Mouse (Mus musculus) layer of hippocampus, adult 2 months (tissue): ENCODE results near the gene Pate4. TPM values are rescaled to one million over a fixed set of nuclear protein-coding genes. Genes with fewer than 3 reads are reported as not detected.
"Not testable (repeated sequence)": the region's sequence is repeated elsewhere in the genome, so short reads cannot be mapped to it uniquely, and the experiment has no call there.

Experiments
- DNase-seq, 2 experiments: peaks; one replicate each; pipeline ENCODE4 v3.0.0; 2022; ENCODE audit warnings: low spot score in 2 of 2
- H3K27ac ChIP-seq: fragments of 200-600 bp; 2 replicates; pipeline ENCODE4 v1.8.1; 2022
- H3K4me3 ChIP-seq: fragments of 200-600 bp; 2 replicates; pipeline ENCODE4 v1.8.1; 2022; ENCODE audit warnings: mild to moderate bottlenecking
- CTCF ChIP-seq: fragments of 200-600 bp; conservative IDR thresholded peaks from 2 replicates; pipeline ENCODE4 v1.8.1; 2022; ENCODE audit warnings: antibody characterized with exemption, mild to moderate bottlenecking, moderate library complexity
- long read RNA-seq, 2 experiments: library from polyadenylated mRNA; stranded (forward); transcript quantifications; one replicate each; pipeline ENCODE4 v2.0.0; 2021; ENCODE audit warnings: borderline mapping rate in 2 of 2
- total RNA-seq, 2 experiments: library from RNA; stranded (reverse); gene quantifications; 2 replicates each; pipeline ENCODE4 v1.2.3; 2021

Gene Pate4
- not detected for total RNA-seq
- long read RNA-seq, experiment 1, result 0 reads
- long read RNA-seq, experiment 2, result 0 reads

DNA sequence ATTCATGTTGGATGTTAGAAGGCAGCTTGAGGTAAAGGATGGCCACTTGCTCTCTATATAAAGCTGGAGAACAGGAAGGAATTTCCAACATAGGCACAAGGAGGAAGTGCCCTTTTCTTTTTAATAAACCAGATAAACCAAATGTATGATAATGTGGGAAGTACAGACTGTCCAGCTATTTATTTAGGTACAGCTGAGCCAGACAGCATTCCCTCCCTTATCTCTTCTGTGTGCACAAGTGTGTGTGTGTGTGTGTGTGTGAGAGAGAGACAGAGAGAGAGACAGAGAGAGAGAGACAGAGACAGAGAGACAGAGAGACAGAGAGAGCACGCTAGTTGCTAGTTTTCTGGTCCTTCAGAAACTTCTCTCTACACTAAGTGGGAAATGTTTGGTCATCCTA, at the start of gene Pate4:
Pate4 (minus strand) TSS at position 101 of the 400 bp plus-strand sequence.
- no peak for DNase-seq
- H3K27ac ChIP-seq, result no peak within 1 kb of the TSS
- TF ChIP-seq CTCF, result no peak
- H3K4me3 ChIP-seq, result no peak within 1 kb of the TSS

- Histone ChIP-seq H3K27ac (no peak within 1 kb of the TSS), H3K4me3 (no peak within 1 kb of the TSS)
- DNase-seq, result no peak
- no peak for TF ChIP-seq CTCF
Observed at GRCm38 (mm10) chr9:35648102-35648501, 36.4 kb upstream of the Pate4 start, which contains the start of gene Pate3. Gene Pate3, minus strand, starts transcription at chr9:35648202.

DNA sequence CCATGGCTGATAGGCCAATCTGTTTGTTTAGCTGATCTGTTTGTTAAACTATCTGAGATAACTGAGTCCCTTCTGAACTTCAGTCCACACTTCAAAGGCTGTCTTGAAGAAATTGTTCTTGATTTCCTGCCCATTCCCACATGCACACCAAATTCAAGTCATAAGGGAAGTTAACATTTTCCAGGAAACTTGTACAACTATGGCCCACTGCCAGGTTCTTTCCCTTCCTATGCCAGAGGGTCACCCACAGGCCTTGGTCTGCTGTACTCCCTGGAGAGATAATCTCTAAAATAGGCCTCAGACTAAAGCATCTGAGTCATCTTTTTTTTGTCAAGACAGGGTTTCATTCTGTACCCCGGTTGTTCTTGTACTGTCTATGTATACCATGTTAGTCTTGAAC, 21.2 kb upstream of the Pate4 start:
- DNase-seq, result no peak
- H3K4me3 ChIP-seq, result no peak overlapping the region
- no peak overlapping the region for H3K27ac ChIP-seq
- TF ChIP-seq CTCF, result no peak

- H3K27ac ChIP-seq, H3K4me3 ChIP-seq, DNase-seq: not testable (repeated sequence)
Observed at GRCm38 (mm10) chr9:35616784-35617183, 5.0 kb upstream of the Pate4 start.

DNA sequence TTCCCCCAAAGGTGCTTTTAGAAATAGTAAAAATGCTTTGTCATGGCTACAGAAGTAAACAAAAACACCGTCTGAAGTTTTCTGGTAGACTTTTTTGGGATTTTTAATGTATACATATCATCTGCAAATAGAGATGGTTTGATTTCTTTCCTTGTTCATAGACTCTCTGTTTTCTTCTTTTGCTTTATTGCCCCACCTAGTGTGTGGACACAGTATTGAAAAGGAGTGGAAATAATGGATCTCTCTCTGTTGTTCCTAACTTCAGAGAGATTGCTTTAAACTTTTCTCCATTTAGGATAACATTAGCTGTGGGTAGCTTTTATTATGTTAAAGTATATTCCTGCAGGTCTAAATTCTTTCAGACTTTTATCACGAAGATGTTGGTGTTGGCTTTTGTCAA, 2.3 kb upstream of the Pate4 start:
- peak; percentile 71 for TF ChIP-seq CTCF
- H3K4me3 ChIP-seq, result no peak overlapping the region
- no peak overlapping the region for H3K27ac ChIP-seq
- DNase-seq, result no peak

DNA sequence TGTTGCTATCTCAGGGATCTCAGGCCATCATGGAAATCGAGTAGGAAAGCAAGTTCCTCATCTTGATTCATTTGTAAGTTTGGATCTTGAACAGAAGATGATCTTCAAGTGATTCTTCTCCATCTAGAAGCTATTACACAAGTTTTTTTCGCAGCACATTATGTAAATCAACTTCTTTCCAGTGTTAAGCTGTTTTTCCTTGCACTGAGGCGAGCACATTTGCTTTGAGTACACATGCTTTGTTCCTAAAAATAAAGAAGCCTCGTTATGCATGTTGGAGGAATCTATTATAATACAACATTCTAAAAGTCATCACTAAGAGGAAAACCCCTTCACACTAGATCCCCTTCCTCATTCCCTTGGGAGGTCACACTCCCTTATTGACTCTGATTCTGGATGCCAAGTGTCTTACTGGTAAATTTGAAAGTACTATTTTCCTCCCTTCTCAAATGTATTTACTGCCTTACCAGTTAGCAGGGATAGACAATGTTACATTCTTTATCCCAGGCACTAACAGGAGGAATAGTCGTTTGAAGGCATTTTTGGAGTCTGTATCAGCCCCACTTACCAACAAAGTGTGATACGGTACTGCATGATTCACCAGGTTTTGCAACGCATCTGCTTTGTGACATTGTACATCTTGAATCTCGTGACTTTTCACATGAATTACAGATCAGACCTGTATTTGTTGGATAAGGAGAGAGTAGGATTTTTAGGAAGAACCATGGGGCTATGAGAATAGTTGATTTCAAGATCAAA, 3.9 kb downstream of the Pate4 start:
- DNase-seq, result peak in 1 of 2 experiments; percentile 10
- Histone ChIP-seq H3K4me3 (no peak overlapping the region), H3K27ac (no peak overlapping the region)
- TF ChIP-seq CTCF, result no peak

GRCm38 (mm10) chr9:35592903-35593302, 18.8 kb downstream of the Pate4 start:
- H3K27ac ChIP-seq, result no peak overlapping the region
- peak; percentile 26 to 32 for DNase-seq
- TF ChIP-seq CTCF, result peak; percentile 86

DNA sequence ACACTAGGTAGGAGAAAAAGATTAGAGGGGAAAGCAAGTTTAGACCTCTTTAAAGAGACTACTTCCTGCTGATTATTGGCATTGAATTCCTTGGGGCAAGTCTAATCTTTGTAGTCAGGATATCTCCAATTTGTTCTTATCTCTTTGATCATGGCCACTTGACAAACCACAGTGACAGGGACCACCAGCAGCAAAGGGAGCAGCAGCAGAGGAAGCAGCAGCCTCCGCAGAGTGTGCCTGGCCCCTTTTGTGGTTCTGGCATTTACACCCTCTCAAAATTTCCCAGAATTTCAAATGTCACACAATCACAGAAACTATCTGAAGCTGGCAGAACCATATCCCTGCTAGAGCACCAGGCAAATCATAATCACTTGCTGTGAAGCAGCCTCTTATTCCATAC, 24.1 kb downstream of the Pate4 start:
- H3K4me3 ChIP-seq, result no peak overlapping the region
- H3K27ac ChIP-seq, result no peak overlapping the region
- no peak for TF ChIP-seq CTCF
- no peak for DNase-seq

More at GRCm38 (mm10) chr9:35592903-35593302, 18.8 kb downstream of the Pate4 start:
- no peak overlapping the region for H3K4me3 ChIP-seq

- no peak overlapping the region for H3K27ac ChIP-seq
- H3K4me3 ChIP-seq, result peak overlapping the region; percentile 12; the same call in 1 of the 2 replicates
- DNase-seq, result no peak
- TF ChIP-seq CTCF, result no peak
Observed at GRCm38 (mm10) chr9:35574416-35574815, 37.3 kb downstream of the Pate4 start.

GRCm38 (mm10) chr9:35570663-35571062, 41.1 kb downstream of the Pate4 start:
- TF ChIP-seq CTCF, result no peak
- peak overlapping the region; percentile 94; the same call in 1 of the 2 replicates for H3K27ac ChIP-seq
- H3K4me3 ChIP-seq, result peak overlapping the region; percentile 95
- DNase-seq, result no peak

DNA sequence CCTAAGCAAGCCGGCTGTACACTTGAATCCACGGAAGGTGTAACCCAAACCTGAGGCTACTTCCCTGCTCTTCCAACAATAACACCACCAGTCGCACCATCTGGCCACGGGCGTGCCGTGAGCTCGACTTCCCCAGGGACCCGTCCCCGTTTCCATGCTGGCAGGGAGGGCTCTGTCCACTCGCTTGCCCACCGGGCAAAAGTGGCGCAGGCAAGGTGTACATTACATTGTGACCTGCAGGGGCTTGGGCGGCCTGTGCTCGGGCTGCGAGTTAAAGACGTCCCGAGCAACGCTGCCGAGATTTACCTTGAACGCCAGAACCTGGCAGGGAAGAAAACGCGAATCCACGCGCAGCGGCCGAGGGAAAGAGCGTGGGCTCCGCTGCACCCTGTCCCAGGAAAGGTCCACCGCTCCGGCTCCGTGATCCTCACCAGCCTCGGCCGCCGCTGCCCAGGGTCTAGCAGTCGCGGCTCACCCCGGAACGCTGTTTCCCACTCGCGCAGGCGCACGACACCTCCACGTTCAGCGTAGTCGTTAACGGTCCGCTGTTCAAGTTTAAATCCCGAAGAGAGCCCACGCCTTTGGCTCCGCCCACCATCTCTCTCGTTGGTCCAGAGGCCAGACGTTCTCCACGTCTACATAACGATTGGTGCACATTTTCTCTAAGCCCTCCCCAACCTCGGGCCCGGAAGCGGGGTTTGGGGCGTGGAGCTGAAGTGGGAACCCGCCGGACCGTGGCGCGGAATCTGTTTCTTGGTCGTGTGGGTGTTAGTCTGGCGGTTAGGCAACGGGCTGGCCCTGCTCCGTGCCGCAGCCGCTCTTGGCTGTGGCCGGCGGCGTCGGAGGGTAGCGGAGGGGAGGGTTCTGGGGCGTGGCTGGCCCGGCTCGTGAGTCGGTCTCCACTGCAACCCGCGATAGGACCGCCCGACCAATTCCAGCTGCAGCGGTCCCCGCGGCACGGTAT, 41.9 kb downstream of the Pate4 start, which contains the start of the genes Pate2 and Hyls1:
Pate2 (plus strand) TSS at position 714 of the 964 bp plus-strand sequence.
Hyls1 (minus strand) TSS at position 828 of the 964 bp plus-strand sequence.
- peak; percentile 89 to 94 for DNase-seq
- peak within 1 kb of the TSS; percentile 94 for H3K27ac ChIP-seq
- peak within 1 kb of the TSS; percentile 95 for H3K4me3 ChIP-seq
- peak; percentile 48 for TF ChIP-seq CTCF

GRCm38 (mm10) chr9:35567995-35568394, 43.7 kb downstream of the Pate4 start:
- no peak for TF ChIP-seq CTCF
- DNase-seq, result no peak
- Histone ChIP-seq H3K4me3 (no peak overlapping the region), H3K27ac (no peak overlapping the region)
